Mouse (Mus musculus): ENCODE results near the gene Smndc1.

GRCm38 (mm10) chr19:53383336-53383735 lies 7.0 kb downstream of the Smndc1 start:
- no peak for TF ChIP-seq POLR2A (IDR thresholded peaks at IDR 0.05; ENCODE audit: low read depth, low read length)
- no peak for TF ChIP-seq CTCF (conservative IDR thresholded peaks at IDR 0.05; ENCODE audit: insufficient read depth, insufficient read length, low read depth, low read length)
